Comparison of ENCODE assay signal across 11 mouse cellular contexts in genomic region chr17:48454688-48455087, GRCm38 (mm10). TPM values are rescaled to one million over a fixed set of nuclear protein-coding genes. Genes with fewer than 3 reads are reported as not detected.
A peak's percentile ranks its signal among the peaks of the same experiment; 100 is the strongest.
DNase-seq lines count a peak whose midpoint lies in the region; ATAC-seq and TF ChIP-seq lines count a peak whose summit lies in the region.
"Had no signal": no experiment of that assay in that cellular context is flagged by ENCODE, and none has a peak within 500 bp of the region (broad histone marks: within the 10 kb centered on the region; RNA-seq: fewer than 3 reads in every experiment).

Unc5cl (plus strand) TSS chr17:48454901.

- H3K9ac ChIP-seq in liver, postnatal 0 days (replicated peaks): peak within 1 kb of the TSS; percentile 30; the same call in 1 of the 2 replicates
- H3K9ac ChIP-seq: hindbrain, embryonic 15.5 days had no signal

- no peak for DNase-seq in thymus, adult 2 months
- no peak for DNase-seq in thymus, postnatal 10 days (ENCODE audit: low spot score in 2 of 2)
- DNase-seq in liver, postnatal 0 days: peak; percentile 49
- DNase-seq in yolk sac, embryonic 10.5 days (ENCODE audit: low spot score): peak; percentile 78
- DNase-seq in right cerebral cortex, postnatal 14 days: no peak
- no peak for DNase-seq in adrenal gland, adult 18-20 months (ENCODE audit: low spot score in 2 of 2)
- DNase-seq in layer of hippocampus, postnatal 10 days (ENCODE audit: low spot score in 2 of 2): no peak
- DNase-seq: gastrocnemius, postnatal 10 days; spleen, adult 18-20 months had no signal

- H3K4me1 ChIP-seq in thymus, adult 2 months (replicated peaks; ENCODE audit: control insufficient read depth, insufficient read depth, low read length): 0 out of 2 replicates have a peak, but pooled peaks cover 3% of the 10 kb centered on the region
- peaks cover 21% of the 10 kb centered on the region for H3K4me1 ChIP-seq in liver, postnatal 0 days (ENCODE audit: insufficient read depth)

- no peak for ATAC-seq in erythroblast, adult 5-6 weeks (replicated peaks; ENCODE audit: low FRiP score, poor library complexity, severe bottlenecking)
- ATAC-seq in liver, postnatal 0 days: no peak

- H3K4me3 ChIP-seq in thymus, adult 2 months (ENCODE audit: control insufficient read depth, insufficient read depth, low read length): no peak within 1 kb of the TSS
- 0 out of 2 replicates have a peak within 1 kb of the TSS, but pooled peaks have one; percentile 7 for H3K4me3 ChIP-seq in liver, postnatal 0 days (ENCODE audit: low read depth, low read length)
- H3K4me3 ChIP-seq: hindbrain, embryonic 15.5 days had no signal

- no peak for TF ChIP-seq CTCF in thymus, adult 2 months (IDR thresholded peaks at IDR 0.05; ENCODE audit: borderline replicate concordance, control insufficient read depth, extremely low read depth, insufficient read depth, low read length, poor library complexity)
- TF ChIP-seq CTCF in liver, postnatal 0 days (IDR thresholded peaks at IDR 0.05; ENCODE audit: low read depth): no peak

- WGBS in thymus, adult 2 months: 82% methylated on average over 11 of the region's 11 CpGs
- WGBS in liver, postnatal 0 days (ENCODE audit: insufficient replicate concordance): 53% methylated on average over 11 of the region's 11 CpGs

- no peak for TF ChIP-seq POLR2A in thymus, adult 2 months (IDR thresholded peaks at IDR 0.05; ENCODE audit: control insufficient read depth, extremely low read depth, insufficient read depth, low read length, poor library complexity)

- no peaks in the 10 kb centered on the region for H3K36me3 ChIP-seq in thymus, adult 2 months (ENCODE audit: control insufficient read depth, insufficient read depth, low read length)
- H3K36me3 ChIP-seq in liver, postnatal 0 days (replicated peaks; ENCODE audit: insufficient read depth, low read length): 0 out of 2 replicates have a peak, but pooled peaks cover 2% of the 10 kb centered on the region
- H3K36me3 ChIP-seq: hindbrain, embryonic 15.5 days had no signal

- H3K9me3 ChIP-seq in liver, postnatal 0 days (ENCODE audit: low read length): no peaks in the 10 kb centered on the region
- H3K9me3 ChIP-seq: hindbrain, embryonic 15.5 days had no signal

- H3K27me3 ChIP-seq in thymus, adult 2 months (ENCODE audit: control insufficient read depth, insufficient read depth, low read length): no peaks in the 10 kb centered on the region
- H3K27me3 ChIP-seq in liver, postnatal 0 days (ENCODE audit: insufficient read depth, low read length): no peaks in the 10 kb centered on the region
- H3K27me3 ChIP-seq: hindbrain, embryonic 15.5 days had no signal

- H3K27ac ChIP-seq in thymus, adult 2 months (ENCODE audit: control insufficient read depth, insufficient read depth, low read length): no peak within 1 kb of the TSS
- no peak within 1 kb of the TSS for H3K27ac ChIP-seq in liver, postnatal 0 days (ENCODE audit: low read depth)
- H3K27ac ChIP-seq: hindbrain, embryonic 15.5 days had no signal

- no peak for TF ChIP-seq EP300 in liver, postnatal 0 days (IDR thresholded peaks at IDR 0.05; ENCODE audit: low read depth)

- H3K4me2 ChIP-seq in liver, postnatal 0 days (ENCODE audit: low read depth, low read length): peak within 1 kb of the TSS; percentile 44
- H3K4me2 ChIP-seq: hindbrain, embryonic 15.5 days had no signal

RNA-seq across cellular contexts. Expression of gene Unc5cl, which starts in this region (rescaled TPM):
- 68.1 and 72.7 TPM in 2 replicates for polyA plus RNA-seq in thymus, adult 2 months (2012; rRNA removed)
- 56.8 and 60.7 TPM in 2 replicates for total RNA-seq in erythroblast, adult 5-6 weeks (2015; ENCODE audit: low replicate concordance)
- 32.9 and 47.0 TPM in 2 replicates for total RNA-seq in erythroblast, adult 5-6 weeks (2017; ENCODE audit: low replicate concordance)
- 0.68 and 0.92 TPM in 2 replicates for polyA plus RNA-seq in liver, postnatal 0 days (2015; fragmentation: Nextera tagmentation; extraction: Ambion mirVana)
- under 1 TPM in 1 of 2 experiments, not detected in 1; 0.19 TPM for total RNA-seq in adrenal gland, adult 18-20 months (2021)
- total RNA-seq in layer of hippocampus, postnatal 10 days (2021): 1 to 10 TPM in 1 of 2 experiments, under 1 TPM in 1; 0.98 to 2.0 TPM
- total RNA-seq: gastrocnemius, postnatal 10 days had no signal
- polyA plus RNA-seq: hindbrain, embryonic 15.5 days had no signal

Comparison
In these comparisons a context has a peak if more than half of its experiments do, and no peak if none do; other contexts are left out.
1. RNA of gene Unc5cl (total RNA-seq): 32.9 to 60.7 TPM in erythroblast, adult 5-6 weeks; 0.98 to 2.0 TPM in layer of hippocampus, postnatal 10 days and 0.19 TPM in adrenal gland, adult 18-20 months; every median in the first group is over 10 times any median in the second.
2. RNA of gene Unc5cl (polyA plus RNA-seq): 68.1 to 72.7 TPM in thymus, adult 2 months; 0.68 to 0.92 TPM in liver, postnatal 0 days; every median in the first group is over 10 times any median in the second.
3. Peak in DNase-seq, H3K4me3 ChIP-seq, H3K9ac ChIP-seq and H3K4me2 ChIP-seq in liver, postnatal 0 days; RNA of the gene not detected or under 1 TPM.